Mouse (Mus musculus) heart, adult 18-20 months (tissue): ENCODE measurements around the gene Gm10306. TPM values are rescaled to one million over a fixed set of nuclear protein-coding genes. Genes with fewer than 3 reads are reported as not detected.

Experiments
- total RNA-seq, 2 experiments: library from RNA; stranded (reverse); gene quantifications; 2 replicates each; pipeline ENCODE4 v1.2.3; 2021

Gene Gm10306
- total RNA-seq, 2 experiments from 2014 or later, result not detected

Other genes with a start within 250 kb of the Gm10306 start
- gene Caap1, start 250 bp downstream of the Gm10306 start, total RNA-seq, result 1 to 10 TPM; 2.7 to 3.6 TPM
- gene Plaa, start 46.7 kb downstream of the Gm10306 start, total RNA-seq, result 10 to 100 TPM; 44.0 to 51.0 TPM
- gene Ift74, start 57.9 kb downstream of the Gm10306 start, total RNA-seq, result 1 to 10 TPM; 3.2 to 4.5 TPM
- not detected for gene Lrrc19, start 93.6 kb downstream of the Gm10306 start, total RNA-seq
- gene Tek, start 182.7 kb downstream of the Gm10306 start, total RNA-seq, result 10 to 100 TPM; 32.2 to 34.7 TPM